Mouse (Mus musculus) Patski (cell line): ENCODE measurements around the gene Helq. TPM values are rescaled to one million over a fixed set of nuclear protein-coding genes. Genes with fewer than 3 reads are reported as not detected.
A peak's percentile ranks its signal among the peaks of the same experiment; 100 is the strongest.

ENCODE experiments used
- ATAC-seq: fragments of 100-300 bp; one replicate; pipeline ENCODE4 v1.8.0; 2021
- CTCF ChIA-PET: fragments of 350-600 bp; sonication (Branson Sonifier 250); formaldehyde crosslinking; loops from one replicate; lab custom pipeline; 2022; ENCODE audit warnings: inconsistent platforms; lab: Charles Lee
- POLR2A ChIA-PET: fragments of 350-600 bp; sonication (Branson Sonifier 250); formaldehyde crosslinking; loops from one replicate; lab custom pipeline; 2022; ENCODE audit warnings: antibody characterized with exemption, inconsistent platforms; lab: Charles Lee
- DNase-seq: peaks from one replicate; pipeline ENCODE4 v3.0.0-alpha.2; 2011; ENCODE audit warnings: low read depth, low spot score
- H3K27me3 ChIP-seq: fragments of 371-371 bp; one replicate; pipeline ENCODE4 v1.5.1; 2021
- CTCF ChIP-seq: fragments of 100-300 bp; IDR thresholded peaks from one replicate; pipeline ENCODE4 v1.5.1; 2021
- in situ Hi-C: fragments of 300-500 bp; cut with MboI; formaldehyde crosslinking; loops from 3 replicates; pipeline ENCODE4 v1.11.1; 2018; ENCODE audit warnings: low pct_unique_long_range_greater_than_20kb, mixed read lengths
- polyA plus RNA-seq: library from polyadenylated mRNA; unstranded; gene quantifications from one replicate; pipeline ENCODE4 v1.2.3, GENCODE M21; 2021

Helq gene
- polyA plus RNA-seq, 1 experiment from 2014 or later = 22.8 TPM

DNA sequence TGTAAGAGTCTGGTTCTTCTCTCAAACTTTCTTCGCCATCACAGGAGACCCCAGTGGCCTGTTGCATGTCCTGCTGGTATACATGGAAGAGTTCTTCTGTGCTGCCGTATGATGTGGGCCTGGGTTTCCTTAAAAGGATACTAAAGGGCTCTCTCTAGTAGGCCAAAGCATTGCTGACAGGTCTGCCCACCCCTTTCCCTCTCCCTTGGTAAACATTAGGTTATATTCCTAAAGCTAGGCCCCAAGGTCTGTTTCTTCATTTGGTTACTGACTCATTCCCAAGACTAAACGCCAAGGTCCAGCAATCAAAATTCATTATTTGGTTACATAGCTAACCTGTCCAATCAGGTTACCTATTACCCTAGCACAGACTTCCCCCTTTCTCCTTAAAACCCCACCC, 34.3 kb upstream of the Helq start:
- in situ Hi-C loops = no loop called here
- H3K27me3 ChIP-seq = no peaks in the 10 kb centered on the region
- DNase-seq (no peak), ATAC-seq (no peak)
- TF ChIP-seq CTCF = no peak
- CTCF ChIA-PET = interaction anchor here (0.8 to 1.8 kb wide), 3 partner anchors 78 to 85 kb away, joined by 3 to 20 read pairs (median 6); no protein-coding TSS in a partner anchor
- POLR2A ChIA-PET = no interaction called here

DNA sequence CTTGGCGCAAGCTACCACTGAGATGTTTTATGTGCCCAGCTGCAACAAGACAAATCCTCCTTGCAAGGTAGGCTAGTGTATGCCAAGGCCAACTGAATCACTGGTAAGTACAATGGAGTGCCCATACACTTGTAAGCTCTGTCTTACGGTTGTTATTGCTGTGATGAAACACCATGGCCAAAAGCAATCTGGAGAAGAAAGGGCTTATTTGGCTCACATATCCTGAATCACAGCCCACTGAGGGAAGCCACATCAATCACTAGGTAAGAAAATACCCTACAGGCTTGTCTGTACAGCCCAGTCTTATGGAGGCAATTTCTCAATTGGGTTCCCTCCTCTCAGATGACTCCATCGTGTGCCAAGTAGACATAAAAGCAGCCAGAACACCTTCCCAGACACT, 30.3 kb upstream of the Helq start:
- no peak for TF ChIP-seq CTCF
- H3K27me3 ChIP-seq = no peaks in the 10 kb centered on the region
- POLR2A ChIA-PET = interaction anchor here (0.7 kb wide), 1 partner anchor 985 kb away, joined by 3 read pairs; no protein-coding TSS in a partner anchor
- ATAC-seq = no peak
- no peak for DNase-seq
- in situ Hi-C loops = loop anchor here (10.0 kb wide), 1 partner anchor 836 kb away; the partner anchor contains the start of gene Nkx6-1
- CTCF ChIA-PET = interaction anchor here (0.6 to 6.6 kb wide), 6 partner anchors 17 to 154 kb away, joined by 3 to 129 read pairs (median 18); partner anchors contain the start of genes Coq2 and Gpat3

DNA sequence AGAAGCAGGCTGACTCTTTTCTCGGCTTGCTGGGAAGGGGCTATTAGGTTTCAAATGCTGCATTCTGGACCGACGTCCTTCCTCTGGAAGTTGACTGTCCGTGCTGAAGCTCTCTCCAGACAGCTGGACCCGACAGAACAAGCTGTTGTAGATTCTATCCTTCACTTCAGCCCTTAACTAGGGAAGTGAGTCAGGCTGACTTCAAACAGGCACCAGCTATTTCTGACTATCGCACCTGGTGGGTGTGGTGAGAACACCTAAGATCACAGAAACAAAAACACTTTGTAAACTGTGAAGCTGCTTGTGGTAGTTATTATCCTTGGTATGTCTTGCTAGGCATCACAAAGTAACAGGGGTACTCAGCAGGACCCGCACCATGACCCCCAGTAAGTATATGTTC, 28.1 kb upstream of the Helq start:
- ChIA-PET CTCF (interaction anchor here (0.8 to 6.6 kb wide), 20 partner anchors 8 to 152 kb away, joined by 3 to 129 read pairs (median 6); partner anchors contain the start of genes Coq2 and Gpat3), POLR2A (interaction anchor here (0.7 kb wide), 1 partner anchor 8 kb away, joined by 4 read pairs; no protein-coding TSS in a partner anchor)
- TF ChIP-seq CTCF = no peak
- DNase-seq (no peak), ATAC-seq (no peak)
- in situ Hi-C loops = loop anchor here (10.0 kb wide), 1 partner anchor 838 kb away; the partner anchor contains the start of gene Nkx6-1
- no peaks in the 10 kb centered on the region for H3K27me3 ChIP-seq

DNA sequence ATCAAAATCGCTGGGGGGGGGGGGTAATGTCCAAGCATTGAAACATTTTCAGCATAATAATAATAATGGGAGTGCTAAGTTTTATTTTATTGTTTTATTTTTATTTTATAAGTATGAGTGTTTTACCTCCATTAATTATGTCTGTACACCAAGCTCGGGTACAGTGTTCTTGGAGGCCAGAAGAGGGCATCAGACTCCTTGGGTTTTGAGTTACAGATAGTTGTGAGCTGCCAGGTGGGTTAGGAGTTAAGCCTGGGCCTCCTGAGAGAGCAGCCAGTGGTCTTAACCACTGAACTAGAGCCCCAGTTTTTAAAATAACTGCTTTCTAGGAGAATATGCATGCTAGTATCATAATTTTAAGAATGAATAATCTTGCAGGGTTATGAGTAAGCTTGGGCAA, 27.6 kb upstream of the Helq start:
- ChIA-PET POLR2A (interaction anchor here (0.6 to 1.4 kb wide), 3 partner anchors 8 to 92 kb away, joined by 3 to 4 read pairs (median 4); no protein-coding TSS in a partner anchor), CTCF (interaction anchor here (0.9 to 6.6 kb wide), 19 partner anchors 9 to 844 kb away, joined by 3 to 129 read pairs (median 7); partner anchors contain the start of genes Coq2 and Gpat3)
- no peak for DNase-seq
- peak; percentile 42 for ATAC-seq
- no peaks in the 10 kb centered on the region for H3K27me3 ChIP-seq
- TF ChIP-seq CTCF = peak; percentile 85
- in situ Hi-C loops = loop anchor here (10.0 kb wide), 1 partner anchor 839 kb away; the partner anchor contains the start of gene Nkx6-1

DNA sequence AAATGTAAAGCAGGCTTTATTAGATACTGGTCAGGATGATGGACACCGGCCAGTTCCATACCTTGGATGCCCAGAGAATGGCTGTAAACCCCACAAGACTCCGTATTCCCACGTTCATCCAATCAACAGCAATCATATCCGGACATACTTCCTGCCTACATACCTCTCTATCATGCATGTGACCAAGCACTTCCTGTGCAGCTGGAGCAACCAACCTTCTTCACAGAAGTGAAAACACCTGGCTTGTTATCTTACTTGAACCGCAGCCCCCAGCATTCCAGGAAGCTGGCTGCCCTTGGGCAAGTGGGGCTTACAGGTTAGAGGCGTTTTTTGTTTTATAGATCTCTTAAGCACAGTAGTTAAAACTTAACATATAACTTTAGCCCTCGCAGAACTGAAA, 24.4 kb upstream of the Helq start:
- ChIA-PET POLR2A (no interaction called here), CTCF (interaction anchor here (1.2 to 2.2 kb wide), 3 partner anchors 92 to 148 kb away, joined by 3 to 9 read pairs (median 5); partner anchors contain the start of gene Coq2)
- in situ Hi-C loops = loop anchor here (5.0 to 10.0 kb wide), 2 partner anchors 89 to 842 kb away; partner anchors contain the start of gene Nkx6-1
- ATAC-seq (no peak), DNase-seq (no peak)
- TF ChIP-seq CTCF = no peak
- no peaks in the 10 kb centered on the region for H3K27me3 ChIP-seq

DNA sequence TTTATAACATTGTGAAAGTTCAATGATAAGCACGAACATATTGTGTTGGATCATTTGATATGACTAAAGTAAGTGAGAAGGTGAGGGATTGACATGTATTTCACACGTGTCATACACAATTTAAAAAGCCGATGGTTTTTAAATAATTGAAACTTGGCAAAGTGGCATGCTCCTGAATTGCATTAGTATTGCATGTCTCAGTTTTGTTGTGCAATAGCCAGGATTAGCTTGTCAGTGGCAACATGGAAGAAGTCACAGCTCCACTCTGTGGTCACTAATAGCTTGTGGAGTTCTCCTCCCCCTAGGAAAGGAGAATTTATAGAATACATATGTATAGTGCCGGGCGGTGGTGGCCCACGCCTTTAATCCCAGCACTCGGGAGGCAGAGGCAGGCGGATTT, 23.0 kb upstream of the Helq start:
- no peaks in the 10 kb centered on the region for H3K27me3 ChIP-seq
- in situ Hi-C loops = loop anchor here (5.0 to 10.0 kb wide), 2 partner anchors 91 to 843 kb away; partner anchors contain the start of gene Nkx6-1
- ATAC-seq (no peak), DNase-seq (no peak)
- POLR2A ChIA-PET = interaction anchor here (1.0 kb wide), 1 partner anchor 25 kb away, joined by 4 read pairs; no protein-coding TSS in a partner anchor
- CTCF ChIA-PET = interaction anchor here (0.7 to 1.6 kb wide), 6 partner anchors 23 to 147 kb away, joined by 3 to 5 read pairs (median 3); partner anchors contain the start of gene Coq2
- TF ChIP-seq CTCF = peak; percentile 36

DNA sequence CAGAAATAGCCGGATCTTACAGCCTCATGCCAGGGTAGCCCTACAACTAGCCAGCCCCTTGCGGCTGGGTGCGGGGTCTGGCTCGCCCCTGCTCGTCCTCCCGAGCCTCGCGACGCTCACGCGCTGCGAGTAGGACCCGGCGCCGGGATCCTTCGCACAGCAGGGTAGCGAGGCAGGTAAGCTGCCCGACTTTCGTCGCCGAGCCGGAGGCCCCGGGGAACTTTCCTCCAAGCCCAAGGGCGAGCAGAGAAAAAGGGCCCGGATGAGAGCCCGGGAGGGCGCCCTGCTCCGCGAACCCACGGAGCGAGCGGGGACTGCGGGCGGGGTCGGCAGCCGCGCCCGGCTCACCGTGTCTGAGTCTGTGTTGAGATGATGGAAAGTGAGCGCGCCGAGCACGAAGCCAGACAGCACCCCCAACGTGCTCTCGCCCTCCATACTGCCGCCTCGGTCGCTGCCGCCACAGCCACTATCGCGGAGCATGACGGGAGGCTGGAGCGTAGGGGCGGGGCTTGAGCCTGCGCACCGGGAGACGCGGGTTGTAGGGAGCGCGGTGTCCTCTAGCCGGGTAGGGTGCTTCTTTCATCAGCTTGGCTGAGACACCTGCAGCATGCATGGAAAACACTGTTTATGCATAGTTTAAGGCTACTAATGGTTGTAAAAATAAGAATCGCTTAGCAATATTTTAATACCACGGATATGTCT, 22.2 kb upstream of the Helq start, which contains the start of gene Abraxas1:
TSS of gene Abraxas1 (minus strand) at position 483 of the 702 bp plus-strand sequence.
- ATAC-seq (peak; percentile 91), DNase-seq (no peak)
- CTCF ChIA-PET = interaction anchor here (1.0 to 1.6 kb wide), 4 partner anchors 24 to 146 kb away, joined by 3 to 5 read pairs (median 4); partner anchors contain the start of gene Coq2
- in situ Hi-C loops = loop anchor here (5.0 to 10.0 kb wide), 2 partner anchors 92 to 844 kb away; partner anchors contain the start of gene Nkx6-1
- TF ChIP-seq CTCF = no peak
- POLR2A ChIA-PET = interaction anchor here (1.0 kb wide), 1 partner anchor 26 kb away, joined by 4 read pairs; no protein-coding TSS in a partner anchor
- no peaks in the 10 kb centered on the region for H3K27me3 ChIP-seq

DNA sequence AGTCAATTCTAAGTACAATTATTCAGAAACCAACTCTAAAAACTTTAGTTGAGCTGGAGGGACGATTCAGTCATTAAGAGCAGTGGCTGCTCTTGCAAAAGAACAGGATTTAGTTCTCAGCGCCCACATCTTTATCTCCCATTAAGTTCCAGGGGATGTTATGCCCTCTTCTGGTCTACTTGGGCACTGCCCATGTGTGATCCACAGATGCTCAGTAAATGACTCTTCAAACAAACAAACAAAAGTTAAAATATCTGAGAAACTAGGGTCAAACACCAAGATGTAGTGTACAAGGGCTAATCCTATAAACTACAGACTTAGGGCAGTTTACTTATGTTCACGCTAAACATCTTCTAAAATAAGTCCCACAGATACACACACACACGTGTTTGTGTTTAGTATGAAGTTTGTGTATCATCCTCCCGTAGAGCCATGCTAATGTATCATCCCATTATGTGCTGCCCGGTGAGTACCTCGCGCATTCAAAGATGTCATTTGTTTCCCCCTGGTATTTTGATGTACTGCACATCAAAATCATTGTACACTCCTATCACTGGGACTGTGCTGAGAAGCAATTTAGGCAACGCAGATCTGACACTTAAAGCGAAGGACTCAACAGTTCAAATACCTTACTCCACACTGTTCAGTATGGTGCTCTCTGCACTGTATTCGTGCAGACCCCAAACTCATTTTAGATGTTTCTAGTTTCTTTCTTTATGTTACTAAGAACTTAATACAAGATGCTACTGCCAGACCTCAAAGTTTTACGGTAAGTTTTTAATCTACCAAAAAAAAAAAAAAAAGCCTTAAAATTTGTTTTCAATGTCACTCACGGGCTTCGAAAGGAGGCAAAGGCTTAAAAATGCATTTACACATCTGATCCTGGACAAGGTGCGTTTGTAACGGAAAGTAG, 21.4 kb upstream of the Helq start:
- no peak for DNase-seq
- CTCF ChIA-PET = interaction anchor here (1.5 to 2.1 kb wide), 2 partner anchors 145 kb away, joined by 4 to 9 read pairs; partner anchors contain the start of gene Coq2
- no peaks in the 10 kb centered on the region for H3K27me3 ChIP-seq
- POLR2A ChIA-PET = no interaction called here
- no peak for ATAC-seq
- in situ Hi-C loops = loop anchor here (5.0 to 10.0 kb wide), 3 partner anchors 92 to 845 kb away; partner anchors contain the start of genes Coq2 and Nkx6-1
- TF ChIP-seq CTCF = peak; percentile 68

DNA sequence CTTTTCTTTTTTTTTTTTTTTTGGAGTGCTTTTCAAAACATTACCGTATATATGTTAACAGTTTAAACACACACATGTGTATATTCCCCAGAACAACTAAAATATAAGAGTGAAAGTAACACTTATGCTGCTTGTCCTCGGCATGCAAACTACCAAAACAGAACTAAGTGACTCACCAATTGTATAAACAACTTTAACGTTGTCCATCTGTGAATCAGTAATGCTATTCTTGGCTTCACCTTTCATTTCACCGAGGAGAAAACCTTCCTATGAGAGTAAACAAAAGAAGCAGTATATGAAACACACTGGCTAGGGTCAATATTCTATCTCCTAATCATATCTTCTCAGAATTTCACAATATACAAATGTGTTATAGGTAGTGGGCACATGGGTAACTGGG, 19.9 kb upstream of the Helq start:
- ChIA-PET POLR2A (interaction anchor here (1.0 kb wide), 1 partner anchor 27 kb away, joined by 3 read pairs; the partner anchor contains the start of gene Gpat3), CTCF (interaction anchor here (1.0 to 2.1 kb wide), 4 partner anchors 94 to 272 kb away, joined by 3 to 9 read pairs (median 5); partner anchors contain the start of gene Coq2)
- ATAC-seq (no peak), DNase-seq (no peak)
- in situ Hi-C loops = loop anchor here (5.0 kb wide), 1 partner anchor 141 kb away; the partner anchor contains the start of gene Coq2
- TF ChIP-seq CTCF = no peak
- no peaks in the 10 kb centered on the region for H3K27me3 ChIP-seq
